Comparison of ENCODE assay signal across 9 mouse cellular contexts in the genomic region with DNA sequence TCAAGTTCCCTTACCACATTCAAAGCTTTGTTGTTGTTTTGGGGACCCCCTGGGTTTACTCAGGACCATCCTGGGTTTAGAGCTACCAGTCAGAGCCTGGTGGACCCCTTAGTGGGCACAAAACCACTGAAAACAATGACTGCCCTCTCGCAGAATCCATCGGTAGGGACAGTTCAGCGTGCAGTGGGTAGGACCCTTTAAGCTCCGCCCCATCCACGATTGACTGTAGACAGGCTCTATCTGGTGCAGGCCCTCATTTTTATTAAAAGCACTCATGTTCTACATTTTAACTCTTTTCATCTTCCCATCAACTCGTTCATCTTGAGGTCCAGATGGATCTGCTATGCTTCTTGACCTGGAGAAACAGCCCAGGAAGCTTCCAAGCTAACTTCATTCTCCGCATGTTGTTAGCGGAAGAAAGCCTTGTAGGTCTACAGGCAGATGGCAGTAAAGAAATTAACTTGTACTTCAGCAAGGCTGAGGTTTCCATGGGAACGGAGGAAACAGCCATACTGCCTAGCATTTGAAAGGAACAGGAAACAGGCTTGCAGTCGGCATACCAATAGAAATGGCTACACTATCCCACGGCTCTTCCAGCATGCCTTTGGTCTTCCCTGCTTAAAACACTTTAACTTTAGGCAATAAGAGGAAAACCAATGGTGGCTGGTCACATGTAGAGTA. TPM values are rescaled to one million over a fixed set of nuclear protein-coding genes. Genes with fewer than 3 reads are reported as not detected.
A peak's percentile ranks its signal among the peaks of the same experiment; 100 is the strongest.
DNase-seq lines count a peak whose midpoint lies in the region; ATAC-seq lines count a peak whose summit lies in the region.
"Had no signal": no experiment of that assay in that cellular context is flagged by ENCODE, and none has a peak within 500 bp of the region (broad histone marks: within the 10 kb centered on the region; RNA-seq: fewer than 3 reads in every experiment).

No protein-coding gene starts in this region.

- peak overlapping the region; percentile 45; the same call in 1 of the 2 replicates for H3K27ac ChIP-seq in midbrain, embryonic 14.5 days (replicated peaks; ENCODE audit: low read depth, low read length)

- peak; percentile 44 for DNase-seq in adrenal gland, postnatal 14 days
- no peak for DNase-seq in adrenal gland, adult 8-10 months
- peak; percentile 65 for DNase-seq in cerebellum, adult 9-10 months
- peak; percentile 55 to 59 for DNase-seq in frontal cortex, postnatal 10 days (ENCODE audit: low spot score in 2 of 2)
- peak; percentile 54 to 79 for DNase-seq in layer of hippocampus, adult 18-20 months (ENCODE audit: low spot score in 2 of 2)
- peak; percentile 94 for DNase-seq in midbrain, embryonic 14.5 days
- no peak for DNase-seq in heart, postnatal 36 days

- H3K4me1 ChIP-seq in midbrain, embryonic 14.5 days (ENCODE audit: control insufficient read depth, insufficient read depth, low read length), result peaks cover 10% of the 10 kb centered on the region; the same call in 1 of the 2 replicates
- H3K4me1 ChIP-seq: megakaryocyte, embryonic 14.5 days had no signal

- ATAC-seq in midbrain, embryonic 14.5 days (ENCODE audit: low FRiP score, low TSS enrichment), result peak; percentile 88
- no peak for ATAC-seq in megakaryocyte progenitor cell, adult 5-6 weeks (replicated peaks; ENCODE audit: poor library complexity)

- no peak overlapping the region for H3K4me3 ChIP-seq in midbrain, embryonic 14.5 days (replicated peaks; ENCODE audit: low read depth, low read length)
- H3K4me3 ChIP-seq: megakaryocyte, embryonic 14.5 days had no signal

- 16% methylated on average over 11 of the region's 11 CpGs for WGBS in midbrain, embryonic 14.5 days

- no peak overlapping the region for H3K9ac ChIP-seq in midbrain, embryonic 14.5 days (replicated peaks; ENCODE audit: low read length)

- no peaks in the 10 kb centered on the region for H3K27me3 ChIP-seq in midbrain, embryonic 14.5 days (ENCODE audit: control insufficient read depth, insufficient read depth, low read length)
- H3K27me3 ChIP-seq: megakaryocyte, embryonic 14.5 days had no signal

- no peaks in the 10 kb centered on the region for H3K36me3 ChIP-seq in midbrain, embryonic 14.5 days (ENCODE audit: control insufficient read depth, insufficient read depth, low read length)

- intact Hi-C loops in heart, postnatal 36 days (cut with DNase I), result no loop called here

- H3K9me3 ChIP-seq in midbrain, embryonic 14.5 days (ENCODE audit: control insufficient read depth, low read length), result no peaks in the 10 kb centered on the region
- H3K9me3 ChIP-seq: megakaryocyte, embryonic 14.5 days had no signal

- peak overlapping the region; percentile 29 for H3K4me2 ChIP-seq in midbrain, embryonic 14.5 days (ENCODE audit: low read length)

RNA-seq across cellular contexts. Expression of a gene that starts 14.9 kb away (rescaled TPM):
- total RNA-seq in adrenal gland, postnatal 14 days (2021), result 90.6 and 96.8 TPM in 2 replicates
- 100 to 1,000 TPM in 1 of 4 experiments, 10 to 100 TPM in 3; 68.6 to 110 (median 87.5) TPM for total RNA-seq in adrenal gland, adult 8-10 months (2022)
- 100 to 1,000 TPM; 122 to 133 TPM for total RNA-seq in layer of hippocampus, adult 18-20 months (2021)
- 53.6 and 56.5 TPM in 2 replicates for polyA plus RNA-seq in midbrain, embryonic 14.5 days (2014; fragmentation: Nextera tagmentation; extraction: Ambion mirVana)
- total RNA-seq in megakaryocyte progenitor cell, adult 5-6 weeks (2015), result not detected in 2 replicates
- total RNA-seq in megakaryocyte progenitor cell, adult 5-6 weeks (2017), result not detected in 2 replicates
- 100 to 1,000 TPM; 238 to 297 TPM for total RNA-seq in heart, postnatal 36 days (2021)

RNA-seq across cellular contexts. Expression of a gene that starts 54.9 kb away (rescaled TPM):
- total RNA-seq in adrenal gland, postnatal 14 days (2021), result 72.4 and 110 TPM in 2 replicates
- 100 to 1,000 TPM in 2 of 4 experiments, 10 to 100 TPM in 2; 74.1 to 210 (median 151) TPM for total RNA-seq in adrenal gland, adult 8-10 months (2022)
- total RNA-seq in layer of hippocampus, adult 18-20 months (2021), result 100 to 1,000 TPM; 839 to 868 TPM
- 1,445 and 1,876 TPM in 2 replicates for polyA plus RNA-seq in midbrain, embryonic 14.5 days (2014; fragmentation: Nextera tagmentation; extraction: Ambion mirVana)
- 0.96 TPM in 1 of 2 replicates, not detected in the other for total RNA-seq in megakaryocyte progenitor cell, adult 5-6 weeks (2015)
- 0.27 TPM in 1 of 2 replicates, not detected in the other for total RNA-seq in megakaryocyte progenitor cell, adult 5-6 weeks (2017)
- total RNA-seq in heart, postnatal 36 days (2021), result 1 to 10 TPM; 8.5 to 8.8 TPM

Comparison
In these comparisons a context has a peak if more than half of its experiments do, and no peak if none do; other contexts are left out.
1. DNase-seq: peak in adrenal gland, postnatal 14 days (single experiment), cerebellum, adult 9-10 months (single experiment), frontal cortex, postnatal 10 days (2 of 2), layer of hippocampus, adult 18-20 months (2 of 2) and midbrain, embryonic 14.5 days (single experiment); none in adrenal gland, adult 8-10 months (single experiment) and heart, postnatal 36 days (0 of 2).
2. RNA of a gene that starts 14.9 kb away (total RNA-seq): 238 to 297 TPM in heart, postnatal 36 days, 122 to 133 TPM in layer of hippocampus, adult 18-20 months, 90.6 to 96.8 TPM in adrenal gland, postnatal 14 days and 68.6 to 110 TPM in adrenal gland, adult 8-10 months; not detected in megakaryocyte progenitor cell, adult 5-6 weeks; every median in the first group is over 10 times any median in the second.
3. RNA of a gene that starts 54.9 kb away (total RNA-seq): 839 to 868 TPM in layer of hippocampus, adult 18-20 months, 74.1 to 210 TPM in adrenal gland, adult 8-10 months, 72.4 to 110 TPM in adrenal gland, postnatal 14 days and 8.5 to 8.8 TPM in heart, postnatal 36 days; 0.27 to 0.96 TPM in megakaryocyte progenitor cell, adult 5-6 weeks; every median in the first group is over 4 times any median in the second.